Mouse (Mus musculus): Measurements from ENCODE around the gene Odaph. TPM values are rescaled to one million over a fixed set of nuclear protein-coding genes. Genes with fewer than 3 reads are reported as not detected.

The Odaph gene
- polyA plus RNA-seq, 1 experiment from 2014 or later: 0.60 TPM

Other genes with a start within 250 kb of the Odaph start
- gene Rchy1, start 24.4 kb upstream of the Odaph start, polyA plus RNA-seq (2015; fragmentation: Nextera tagmentation; extraction: Ambion mirVana): 79.8 and 83.6 TPM in 2 replicates
- gene Cdkl2, start 56.4 kb downstream of the Odaph start, polyA plus RNA-seq (2015; fragmentation: Nextera tagmentation; extraction: Ambion mirVana): 4.4 and 5.2 TPM in 2 replicates
- gene G3bp2, start 96.2 kb downstream of the Odaph start, polyA plus RNA-seq (2015; fragmentation: Nextera tagmentation; extraction: Ambion mirVana): 144 and 151 TPM in 2 replicates
- 49.9 and 50.0 TPM in 2 replicates for gene Uso1, start 150.5 kb downstream of the Odaph start, polyA plus RNA-seq (2015; fragmentation: Nextera tagmentation; extraction: Ambion mirVana)
- gene U90926, start 227.9 kb downstream of the Odaph start, polyA plus RNA-seq (2015; fragmentation: Nextera tagmentation; extraction: Ambion mirVana): not detected in 2 replicates

All from embryonic facial prominence, embryonic 15.5 days (tissue).